Mouse (Mus musculus): ENCODE measurements at regions not wholly inside any gene's neighbourhood (a gene's known extent, or its start where the extent isn't known, plus 50 kb on each side); places are given as distances from the start of the nearest gene placed in this dataset.
A peak's percentile ranks its signal among the peaks of the same experiment; 100 is the strongest.

GRCm38 (mm10) chr13:50965678-50966077 lies 135.0 kb upstream of the Spin1 start:
- no peaks in the 10 kb centered on the region for H3K27me3 ChIP-seq
- in situ Hi-C loops (cut with MboI; ENCODE audit: low pct_unique_long_range_greater_than_20kb): no loop called here
- CTCF ChIA-PET: interaction anchor here (1.3 to 2.0 kb wide), 3 partner anchors 52 to 453 kb away, joined by 3 to 4 read pairs (median 4); no protein-coding TSS in a partner anchor
- ATAC-seq: no peak
- POLR2A ChIA-PET: no interaction called here
- DNase-seq (ENCODE audit: low read depth, low spot score): no peak
- no peak for TF ChIP-seq CTCF (IDR thresholded peaks at IDR 0.05)

GRCm38 (mm10) chr13:50966826-50967225 lies 133.9 kb upstream of the Spin1 start:
- DNase-seq (ENCODE audit: low read depth, low spot score): no peak
- no peaks in the 10 kb centered on the region for H3K27me3 ChIP-seq
- no peak for TF ChIP-seq CTCF (IDR thresholded peaks at IDR 0.05)
- ChIA-PET POLR2A (no interaction called here), CTCF (no interaction called here)
- in situ Hi-C loops (cut with MboI; ENCODE audit: low pct_unique_long_range_greater_than_20kb): no loop called here
- no peak for ATAC-seq

GRCm38 (mm10) chr13:50973379-50973778 lies 127.3 kb upstream of the Spin1 start:
- ChIA-PET CTCF (interaction anchor here (0.8 to 1.7 kb wide), 3 partner anchors 9 to 50 kb away, joined by 3 to 5 read pairs (median 3); no protein-coding TSS in a partner anchor), POLR2A (no interaction called here)
- ATAC-seq (no peak), DNase-seq (ENCODE audit: low read depth, low spot score) (no peak)
- H3K27me3 ChIP-seq: no peaks in the 10 kb centered on the region
- TF ChIP-seq CTCF (IDR thresholded peaks at IDR 0.05): no peak
- in situ Hi-C loops (cut with MboI; ENCODE audit: low pct_unique_long_range_greater_than_20kb): no loop called here

DNA sequence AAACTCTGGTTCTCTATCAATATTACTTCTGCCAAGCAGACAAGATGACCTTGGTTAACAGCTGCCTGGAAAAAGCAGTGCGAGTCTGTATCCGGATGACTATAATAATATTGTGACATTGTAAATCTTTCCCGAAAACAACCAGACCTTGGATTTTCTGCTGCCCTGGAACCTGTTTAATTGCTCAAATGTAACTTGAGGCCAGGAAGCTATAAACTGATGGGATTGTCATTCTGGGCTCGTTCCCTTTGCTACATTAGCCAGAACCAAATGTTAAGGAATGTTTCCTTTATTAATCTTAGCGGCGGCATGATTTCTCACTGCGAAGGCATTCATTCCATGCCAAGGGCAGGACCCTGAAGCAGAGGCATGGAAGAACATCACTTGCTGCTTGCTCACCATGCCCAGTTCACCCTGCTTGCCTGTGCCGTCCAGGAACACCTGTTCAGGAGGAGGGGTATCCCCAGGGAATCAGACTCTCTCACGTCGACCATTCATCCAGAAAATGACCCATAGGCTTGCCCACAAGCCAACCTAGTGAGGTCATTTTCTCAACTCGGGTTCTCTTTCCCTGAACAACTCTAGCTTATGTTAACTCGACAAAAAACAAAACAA lies 125.3 kb upstream of the Spin1 start:
- ChIA-PET POLR2A (interaction anchor here (0.6 to 1.7 kb wide), 3 partner anchors 38 to 209 kb away, joined by 3 to 7 read pairs (median 4); partner anchors contain the start of gene Spin1), CTCF (interaction anchor here (1.2 kb wide), 1 partner anchor 34 kb away, joined by 3 read pairs; no protein-coding TSS in a partner anchor)
- peak; percentile 99 for DNase-seq (ENCODE audit: low read depth, low spot score)
- in situ Hi-C loops (cut with MboI; ENCODE audit: low pct_unique_long_range_greater_than_20kb): no loop called here
- no peak for TF ChIP-seq CTCF (IDR thresholded peaks at IDR 0.05)
- ATAC-seq: peak; percentile 94
- no peaks in the 10 kb centered on the region for H3K27me3 ChIP-seq

GRCm38 (mm10) chr13:50982005-50982404 lies 118.7 kb upstream of the Spin1 start:
- ATAC-seq: no peak
- H3K27me3 ChIP-seq: no peaks in the 10 kb centered on the region
- DNase-seq (ENCODE audit: low read depth, low spot score): no peak
- no peak for TF ChIP-seq CTCF (IDR thresholded peaks at IDR 0.05)
- POLR2A ChIA-PET: no interaction called here
- in situ Hi-C loops (cut with MboI; ENCODE audit: low pct_unique_long_range_greater_than_20kb): no loop called here
- CTCF ChIA-PET: no interaction called here

DNA sequence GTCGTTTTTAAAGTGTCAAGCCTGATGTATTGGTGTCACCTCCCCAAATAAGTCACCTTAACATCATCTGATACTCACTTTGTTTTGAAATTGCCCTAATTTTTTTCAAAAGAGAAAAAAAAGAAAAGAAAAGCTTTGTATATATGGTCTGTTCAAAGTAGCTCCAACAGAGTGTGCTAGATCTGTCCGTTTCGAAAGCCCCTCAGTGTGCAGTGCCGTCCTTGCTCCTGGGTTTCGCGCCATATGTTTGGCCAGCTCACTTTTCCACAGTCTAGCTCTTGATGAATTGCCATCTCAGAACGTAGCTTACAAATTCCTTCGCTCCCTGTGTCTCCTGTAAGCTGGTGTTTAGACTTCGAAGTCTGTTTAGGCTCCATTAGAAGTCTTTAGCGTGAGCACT lies 117.7 kb upstream of the Spin1 start:
- TF ChIP-seq CTCF (IDR thresholded peaks at IDR 0.05): no peak
- no peak for DNase-seq (ENCODE audit: low read depth, low spot score)
- H3K27me3 ChIP-seq: no peaks in the 10 kb centered on the region
- no peak for ATAC-seq
- ChIA-PET CTCF (no interaction called here), POLR2A (interaction anchor here (1.2 kb wide), 1 partner anchor 32 kb away, joined by 3 read pairs; no protein-coding TSS in a partner anchor)
- in situ Hi-C loops (cut with MboI; ENCODE audit: low pct_unique_long_range_greater_than_20kb): no loop called here

DNA sequence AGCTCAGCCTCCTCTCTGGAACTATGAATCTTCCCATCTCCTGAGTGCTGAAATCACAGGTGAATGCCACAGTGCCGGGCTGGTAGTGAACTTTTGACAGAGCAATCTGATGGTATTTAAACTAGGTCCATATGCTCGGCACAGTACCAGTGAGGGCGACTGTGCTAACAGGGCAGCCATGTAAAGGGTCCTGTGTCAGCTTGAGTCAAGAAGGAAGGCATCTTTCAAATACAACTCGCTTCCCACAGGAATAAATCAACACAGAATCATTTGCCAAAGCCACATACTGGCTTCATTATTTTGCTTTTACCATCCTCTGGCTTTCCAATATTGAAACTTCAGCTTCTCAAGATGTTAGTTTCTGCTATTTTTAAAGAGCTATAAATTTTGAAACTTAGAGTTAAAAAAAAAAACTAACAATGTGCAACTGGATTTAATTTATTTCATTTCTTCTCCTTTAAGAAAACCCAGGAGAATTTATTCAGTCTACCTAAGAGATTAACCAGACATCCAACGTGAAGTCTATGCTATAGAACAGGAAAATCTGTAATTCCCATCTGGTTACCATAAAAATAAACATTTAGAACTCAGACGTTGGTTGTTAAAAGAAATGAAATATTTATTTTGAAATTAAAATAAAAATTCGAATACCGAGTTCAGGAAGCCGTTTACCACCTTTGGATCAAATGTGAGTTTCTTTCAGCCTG lies 108.8 kb upstream of the Spin1 start:
- in situ Hi-C loops (cut with MboI; ENCODE audit: low pct_unique_long_range_greater_than_20kb): no loop called here
- ATAC-seq (no peak), DNase-seq (ENCODE audit: low read depth, low spot score) (no peak)
- ChIA-PET CTCF (interaction anchor here (1.1 kb wide), 1 partner anchor 12 kb away, joined by 3 read pairs; no protein-coding TSS in a partner anchor), POLR2A (no interaction called here)
- no peak for TF ChIP-seq CTCF (IDR thresholded peaks at IDR 0.05)
- no peaks in the 10 kb centered on the region for H3K27me3 ChIP-seq

DNA sequence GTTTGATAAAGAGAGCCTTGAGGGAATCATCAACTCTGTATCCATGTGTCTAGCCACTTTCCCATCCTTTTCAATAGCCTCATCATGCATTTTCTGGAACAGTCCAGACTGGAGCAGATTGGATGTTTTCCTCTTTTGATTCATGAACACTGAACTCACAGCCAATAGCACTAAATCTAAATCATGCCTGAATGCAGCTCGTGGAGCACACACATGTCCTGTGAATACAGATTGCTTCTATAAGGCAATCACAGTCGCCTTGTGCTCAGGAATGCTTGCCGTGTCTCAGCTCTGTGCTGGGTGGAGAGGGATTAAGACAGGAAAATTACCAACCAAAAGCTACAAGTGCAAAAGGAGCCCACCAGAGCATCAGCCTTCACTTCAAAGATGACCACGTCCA lies 100.9 kb upstream of the Spin1 start:
- ATAC-seq (no peak), DNase-seq (ENCODE audit: low read depth, low spot score) (no peak)
- CTCF ChIA-PET: interaction anchor here (0.9 kb wide), 1 partner anchor 13 kb away, joined by 3 read pairs; no protein-coding TSS in a partner anchor
- in situ Hi-C loops (cut with MboI; ENCODE audit: low pct_unique_long_range_greater_than_20kb): no loop called here
- no peak for TF ChIP-seq CTCF (IDR thresholded peaks at IDR 0.05)
- no peaks in the 10 kb centered on the region for H3K27me3 ChIP-seq
- POLR2A ChIA-PET: no interaction called here

- DNase-seq (ENCODE audit: low read depth, low spot score): no peak
- no peak for TF ChIP-seq CTCF (IDR thresholded peaks at IDR 0.05)
- ChIA-PET CTCF (no interaction called here), POLR2A (no interaction called here)
- in situ Hi-C loops (cut with MboI; ENCODE audit: low pct_unique_long_range_greater_than_20kb): no loop called here
- no peaks in the 10 kb centered on the region for H3K27me3 ChIP-seq
- no peak for ATAC-seq
Observed at GRCm38 (mm10) chr13:51004827-51005226, 95.9 kb upstream of the Spin1 start.

GRCm38 (mm10) chr13:51010736-51011135 lies 89.9 kb upstream of the Spin1 start:
- in situ Hi-C loops (cut with MboI; ENCODE audit: low pct_unique_long_range_greater_than_20kb): no loop called here
- POLR2A ChIA-PET: no interaction called here
- ATAC-seq (peak; percentile 65), DNase-seq (ENCODE audit: low read depth, low spot score) (peak; percentile 37)
- CTCF ChIA-PET: interaction anchor here (1.6 kb wide), 1 partner anchor 37 kb away, joined by 3 read pairs; no protein-coding TSS in a partner anchor
- no peaks in the 10 kb centered on the region for H3K27me3 ChIP-seq
- TF ChIP-seq CTCF (IDR thresholded peaks at IDR 0.05): no peak

- POLR2A ChIA-PET: interaction anchor here (0.6 kb wide), 1 partner anchor 82 kb away, joined by 5 read pairs; no protein-coding TSS in a partner anchor
- TF ChIP-seq CTCF (IDR thresholded peaks at IDR 0.05): no peak
- ATAC-seq: no peak
- DNase-seq (ENCODE audit: low read depth, low spot score): peak; percentile 54
- CTCF ChIA-PET: no interaction called here
- in situ Hi-C loops (cut with MboI; ENCODE audit: low pct_unique_long_range_greater_than_20kb): loop anchor here (5.0 kb wide), 1 partner anchor 56 kb away; no protein-coding TSS in a partner anchor
- H3K27me3 ChIP-seq: no peaks in the 10 kb centered on the region
Observed at GRCm38 (mm10) chr13:51016209-51016608, 84.5 kb upstream of the Spin1 start.

Measured in Patski (cell line).